Mouse (Mus musculus) WW6 (cell line): ENCODE measurements around the gene Ezr.

Experiments
- DNase-seq: peaks from one replicate; pipeline ENCODE4 v3.0.0-alpha.2; 2013; ENCODE audit warnings: low read depth, low spot score

Ezr gene

GRCm38 (mm10) chr17:6789581-6790118, 7.1 kb upstream of the Ezr start:
- no peak for DNase-seq

- no peak for DNase-seq
These were observed 6.5 kb upstream of the Ezr start for GRCm38 (mm10) chr17:6789103-6789502.

- DNase-seq: no peak
These were observed 4.7 kb upstream of the Ezr start for GRCm38 (mm10) chr17:6787241-6787640.

- DNase-seq: no peak
These were observed 1.3 kb upstream of the Ezr start for GRCm38 (mm10) chr17:6783756-6784357.

- no peak for DNase-seq
These were observed 550 bp upstream of the Ezr start for GRCm38 (mm10) chr17:6783006-6783661.

- no peak for DNase-seq
These were observed 504 bp downstream of the Ezr start for GRCm38 (mm10) chr17:6782033-6782526.

- DNase-seq: no peak
These were observed 1.3 kb downstream of the Ezr start for GRCm38 (mm10) chr17:6781273-6781672.

- DNase-seq: no peak
These were observed 2.0 kb downstream of the Ezr start for GRCm38 (mm10) chr17:6780521-6781115.

- no peak for DNase-seq
These were observed 3.0 kb downstream of the Ezr start for GRCm38 (mm10) chr17:6779632-6780031.

GRCm38 (mm10) chr17:6778771-6779509, 3.6 kb downstream of the Ezr start:
- no peak for DNase-seq

- no peak for DNase-seq
These were observed 4.3 kb downstream of the Ezr start for GRCm38 (mm10) chr17:6778332-6778683.

- DNase-seq: no peak
These were observed 4.8 kb downstream of the Ezr start for GRCm38 (mm10) chr17:6777629-6778331.

GRCm38 (mm10) chr17:6777061-6777460, 5.5 kb downstream of the Ezr start:
- DNase-seq: no peak

GRCm38 (mm10) chr17:6776576-6776975, 6.0 kb downstream of the Ezr start:
- DNase-seq: no peak

- DNase-seq: no peak
These were observed 6.5 kb downstream of the Ezr start for GRCm38 (mm10) chr17:6776123-6776522.

- no peak for DNase-seq
These were observed 6.9 kb downstream of the Ezr start for GRCm38 (mm10) chr17:6775671-6776070.

GRCm38 (mm10) chr17:6775221-6775620, 7.4 kb downstream of the Ezr start:
- no peak for DNase-seq

- DNase-seq: no peak
These were observed 9.2 kb downstream of the Ezr start for GRCm38 (mm10) chr17:6773249-6773966.

- DNase-seq: no peak
These were observed 10.2 kb downstream of the Ezr start for GRCm38 (mm10) chr17:6772490-6772773.

GRCm38 (mm10) chr17:6771661-6772489, 10.7 kb downstream of the Ezr start:
- DNase-seq: no peak
